Mouse (Mus musculus) testis, postnatal 14 days (tissue): Measurements from ENCODE around the gene Ift20.
"Not testable (repeated sequence)": the region's sequence is repeated elsewhere in the genome, so short reads cannot be mapped to it uniquely, and the experiment has no call there.

Experiments
- DNase-seq: peaks from one replicate; pipeline ENCODE4 v3.0.0; 2021; ENCODE audit warnings: low spot score

Ift20 gene

DNA sequence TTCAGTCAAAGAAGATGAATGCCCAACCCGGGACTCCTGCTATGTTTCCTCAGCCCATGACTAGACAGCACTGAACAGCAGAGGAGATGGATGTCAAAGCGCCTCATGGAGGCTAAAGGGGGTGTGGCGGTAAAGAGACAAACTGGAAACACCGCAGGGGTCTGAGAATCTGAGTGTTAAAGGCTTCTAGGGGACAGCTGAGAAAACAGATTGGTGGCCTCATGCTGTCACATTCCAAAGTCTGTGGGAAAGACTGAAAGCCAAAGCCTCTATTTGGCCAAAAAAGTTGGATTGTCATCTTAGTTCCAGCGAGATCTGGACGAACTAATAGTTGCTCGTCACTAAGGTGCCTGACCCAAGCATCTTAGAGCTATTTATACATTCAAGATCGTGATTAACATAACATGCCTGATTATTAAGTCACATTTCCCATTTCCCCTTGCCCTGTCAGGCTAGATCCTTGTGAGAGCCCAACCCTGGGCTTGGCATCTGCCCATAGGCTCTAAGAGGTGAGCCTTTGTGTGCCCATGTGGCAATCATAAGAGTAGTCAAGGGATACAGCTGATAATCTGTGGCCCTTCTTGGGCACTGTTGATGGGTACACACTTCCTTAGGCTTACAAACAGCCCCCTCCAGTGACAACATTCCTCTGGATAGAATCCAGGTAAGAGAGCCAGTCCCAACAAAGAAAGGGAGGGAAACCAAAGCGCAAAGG, 12.8 kb upstream of the Ift20 start:
- no peak for DNase-seq

DNA sequence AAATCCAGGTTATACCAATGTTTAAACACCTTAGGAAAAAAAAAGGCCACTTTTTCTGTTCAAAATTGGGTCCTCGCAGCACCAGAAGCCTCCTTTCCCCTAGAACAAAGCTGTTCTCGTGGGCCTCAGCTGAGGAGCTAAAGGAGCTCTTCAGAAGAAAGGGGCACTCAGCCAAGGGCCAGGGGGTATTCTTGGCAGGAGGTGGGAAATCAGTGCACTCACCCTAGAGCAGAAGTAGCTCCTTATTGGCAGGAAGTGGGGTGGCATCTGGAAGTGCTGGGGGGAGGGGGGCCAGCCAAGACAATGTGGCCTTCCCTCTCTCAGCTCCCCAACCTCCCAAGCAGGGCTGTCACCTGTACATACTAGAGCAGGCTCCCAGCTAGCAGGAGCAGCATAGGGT, 11.3 kb upstream of the Ift20 start:
- no peak for DNase-seq

- DNase-seq, result no peak
These were observed 7.4 kb upstream of the Ift20 start for GRCm38 (mm10) chr11:78528714-78529113.

DNA sequence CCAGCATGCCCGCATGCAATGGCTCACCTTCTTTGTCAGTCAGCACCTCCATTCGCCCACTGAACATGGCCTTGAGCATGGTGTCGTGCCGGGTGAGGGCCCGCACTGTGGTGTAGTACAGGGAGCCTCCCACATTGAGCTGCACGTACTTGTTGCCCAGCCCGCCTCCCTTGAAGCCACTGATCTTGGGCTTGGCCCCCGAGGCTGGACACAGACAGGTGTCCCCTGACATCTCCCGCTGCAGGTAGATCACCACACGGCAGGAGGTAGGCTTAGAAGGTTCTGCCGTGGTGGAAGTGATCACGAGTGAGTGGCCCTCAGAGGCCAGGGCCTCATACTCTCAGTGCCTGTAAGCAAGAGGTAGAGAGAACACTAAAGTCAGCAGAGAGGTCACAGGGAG, 6.2 kb upstream of the Ift20 start:
- DNase-seq, result no peak

GRCm38 (mm10) chr11:78531046-78531445, 5.1 kb upstream of the Ift20 start:
- DNase-seq, result no peak

DNA sequence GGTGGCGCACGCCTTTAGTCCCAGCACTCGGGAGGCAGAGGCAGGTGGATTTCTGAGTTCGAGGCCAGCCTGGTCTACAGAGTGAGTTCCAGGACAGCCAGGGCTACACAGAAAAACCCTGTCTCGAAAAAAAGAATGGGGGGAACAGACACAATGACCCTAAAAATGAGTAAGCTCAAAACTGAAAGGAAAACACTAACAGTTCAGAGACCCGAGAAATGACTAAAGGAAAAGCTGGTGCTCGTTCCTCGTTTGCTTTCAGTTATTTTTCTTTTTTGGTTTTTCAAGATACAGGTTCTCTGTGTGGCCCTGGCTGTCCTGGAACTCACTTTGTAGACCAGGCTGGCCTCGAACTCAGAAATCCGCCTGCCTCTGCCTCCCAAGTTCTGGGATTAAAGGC, 4.6 kb upstream of the Ift20 start:
- not testable (repeated sequence) for DNase-seq

GRCm38 (mm10) chr11:78534516-78534915, 1.6 kb upstream of the Ift20 start:
- DNase-seq, result no peak

- DNase-seq, result peak; percentile 44
These were observed 633 bp upstream of the Ift20 start for GRCm38 (mm10) chr11:78535376-78536079.

DNA sequence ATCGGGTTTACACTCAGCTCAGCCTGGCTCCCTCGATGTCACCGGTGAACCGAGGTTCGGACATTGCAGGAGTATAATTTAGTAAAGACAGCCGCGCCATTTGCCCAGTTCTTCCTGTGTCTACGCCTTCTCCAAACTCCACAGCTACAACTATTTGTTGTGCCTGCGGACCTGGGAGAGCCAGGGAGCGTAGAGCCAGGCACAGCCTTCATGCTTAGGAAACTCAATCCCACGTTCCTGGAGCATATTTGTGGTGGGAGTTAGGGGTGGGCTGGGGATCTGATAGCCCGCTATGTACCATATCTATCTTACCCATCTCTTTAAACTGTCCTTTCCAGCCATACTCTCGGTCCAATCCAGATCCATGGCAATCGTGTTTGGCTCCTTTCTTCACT, 526 bp downstream of the Ift20 start:
- DNase-seq, result no peak

DNA sequence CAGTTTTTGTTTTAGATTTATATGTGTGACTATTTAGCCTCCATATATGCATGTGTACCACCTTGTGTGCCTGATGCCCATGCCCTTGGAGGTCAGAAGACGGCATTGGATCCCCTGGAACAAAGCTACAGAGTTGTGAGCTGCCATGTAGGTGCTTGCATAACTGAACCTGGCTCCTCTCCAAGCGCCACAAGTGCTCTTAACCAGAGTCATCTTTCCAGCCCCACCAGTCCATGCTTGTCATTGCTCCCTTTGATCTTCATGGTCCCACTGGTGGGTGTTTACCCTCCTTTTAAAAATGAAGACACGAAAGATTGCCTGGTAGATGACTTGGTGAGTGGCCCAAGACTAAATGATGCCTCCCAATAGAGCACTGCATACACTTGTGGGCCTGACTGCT, 4.2 kb downstream of the Ift20 start:
- DNase-seq, result no peak

DNA sequence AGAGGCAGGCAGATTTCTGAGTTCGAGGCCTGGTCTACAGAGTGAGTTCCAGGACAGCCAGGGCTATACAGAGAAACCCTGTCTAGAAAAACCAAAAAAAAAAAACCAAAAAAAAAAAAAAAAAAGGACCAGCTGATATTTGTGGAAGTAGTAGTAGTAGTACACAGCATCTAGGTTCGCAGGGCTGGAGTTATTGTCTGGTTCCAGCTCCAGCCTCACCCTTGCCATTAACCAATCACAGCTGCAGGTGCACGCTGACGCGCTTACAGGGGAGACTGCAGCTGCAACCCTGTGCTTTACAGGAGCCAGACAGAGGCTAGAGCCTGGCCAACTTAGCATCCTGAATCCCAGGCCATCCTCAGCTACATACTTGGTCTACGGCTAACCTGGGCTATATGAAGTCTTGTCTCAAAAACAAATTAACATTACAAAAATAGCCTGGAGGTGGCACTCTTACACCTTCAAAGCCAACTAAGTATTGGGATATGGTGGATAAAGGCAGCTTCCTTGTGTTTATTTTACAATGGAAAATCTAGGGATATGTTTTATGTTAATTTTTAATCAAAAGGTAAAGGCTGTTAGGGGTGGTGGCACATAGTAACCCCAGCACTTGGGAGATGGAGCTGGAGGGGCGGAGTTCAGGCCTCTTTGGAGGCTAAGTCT, 8.4 kb downstream of the Ift20 start:
- no peak for DNase-seq

DNA sequence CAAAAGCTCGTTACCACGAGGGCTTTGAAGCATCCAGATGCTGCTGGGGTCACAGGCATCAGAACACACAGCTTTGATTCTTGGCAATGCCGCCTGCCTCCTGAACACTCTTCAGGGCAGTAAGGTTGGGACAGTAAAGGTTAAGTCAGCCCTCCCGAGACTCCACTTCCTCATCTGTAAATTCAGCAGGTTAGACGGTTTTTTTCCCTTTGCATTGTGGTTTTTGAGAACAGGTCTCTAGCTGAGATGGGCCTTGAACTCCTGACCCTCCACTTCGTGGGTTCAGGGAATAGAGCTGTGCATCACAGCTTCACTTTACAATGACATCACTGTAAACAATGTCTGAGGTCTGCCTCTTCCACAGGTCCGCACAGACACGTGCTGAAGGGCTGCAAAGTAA, 9.0 kb downstream of the Ift20 start:
- no peak for DNase-seq

DNA sequence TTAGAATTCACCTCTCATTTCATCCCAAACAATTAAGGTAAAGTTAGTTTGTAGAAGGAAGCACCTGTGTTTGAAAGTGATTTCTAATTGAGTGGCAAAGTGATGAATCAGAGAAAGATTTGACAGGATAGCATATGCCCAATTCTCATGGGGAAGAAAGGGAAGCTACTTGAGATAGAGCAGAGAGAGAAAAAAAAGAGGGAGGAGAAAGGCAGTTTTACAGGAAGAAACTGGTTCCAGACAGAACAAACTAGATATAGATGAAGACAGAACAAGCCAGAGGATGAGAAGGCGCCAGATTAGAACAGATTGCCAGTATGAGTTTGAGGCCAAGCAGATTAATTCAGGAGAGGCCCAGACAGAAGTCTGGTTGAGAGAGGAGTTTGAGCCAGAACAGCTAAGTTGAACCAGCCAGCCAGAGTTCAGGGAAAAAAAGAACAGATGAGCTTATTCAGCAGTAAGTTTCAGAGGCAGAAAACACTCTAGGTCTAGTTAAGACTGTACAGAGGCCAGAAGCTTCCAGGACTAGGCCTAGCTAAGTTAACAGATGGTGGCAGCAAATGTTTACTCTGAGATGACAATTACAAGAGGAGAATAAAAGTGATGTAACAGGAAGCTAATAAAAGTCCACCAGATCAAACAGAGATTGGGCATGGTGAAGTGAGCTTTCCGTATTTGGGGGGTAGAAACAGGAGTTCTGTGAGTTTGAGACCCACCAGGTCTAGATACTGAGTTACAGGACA, 11.7 kb downstream of the Ift20 start:
- DNase-seq, result no peak

- DNase-seq, result no peak
These were observed 13.4 kb downstream of the Ift20 start for GRCm38 (mm10) chr11:78549491-78549987.

DNA sequence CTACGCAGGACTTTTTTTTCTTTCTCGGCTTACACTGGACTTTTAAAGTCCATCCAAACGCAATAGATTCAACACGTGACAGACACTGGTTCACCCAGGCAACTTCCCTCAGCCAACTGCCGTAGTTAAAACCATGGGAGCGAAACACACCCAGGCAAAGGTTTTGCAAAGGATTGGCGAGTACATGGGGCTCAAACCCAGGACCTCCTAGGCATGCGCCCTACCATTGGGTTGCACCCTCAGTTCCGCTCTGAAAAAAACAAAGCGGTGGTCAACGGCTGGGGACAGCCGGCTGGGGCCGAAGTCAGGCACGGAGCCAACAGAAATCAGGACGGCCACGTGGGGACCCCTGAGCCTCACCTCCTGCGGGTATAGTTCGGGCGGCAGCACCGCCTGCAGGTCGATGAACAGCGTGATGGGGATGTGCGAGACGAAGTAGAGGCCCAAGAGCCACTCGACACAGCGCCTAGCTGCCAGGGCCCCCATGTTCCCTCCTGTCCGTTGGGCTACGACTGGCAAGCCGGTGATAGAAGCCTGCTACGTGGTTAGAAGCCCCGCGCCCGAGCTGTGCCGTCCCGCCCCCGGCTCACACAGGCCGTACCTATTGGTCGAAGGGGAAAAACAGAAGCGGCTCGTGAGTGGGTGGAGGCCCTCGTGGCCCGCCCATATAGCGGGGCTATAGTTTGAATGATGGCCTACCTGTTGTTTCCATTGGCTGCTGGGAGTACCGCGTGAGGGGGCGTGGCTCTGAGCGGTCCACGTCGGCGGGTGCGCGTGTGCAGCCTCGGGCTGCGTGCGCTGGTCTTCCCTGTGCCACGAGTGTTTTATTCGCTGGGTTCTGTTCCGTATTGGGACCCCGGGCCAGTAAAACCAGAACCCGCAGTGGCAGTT, 14.3 kb downstream of the Ift20 start, which contains the start of gene Tmem97:
Gene Tmem97, minus strand, starts transcription at position 610 of the 891 bp plus-strand sequence.
- DNase-seq, result peak; percentile 98

GRCm38 (mm10) chr11:78551059-78551398, 14.9 kb downstream of the Ift20 start:
- no peak for DNase-seq

DNA sequence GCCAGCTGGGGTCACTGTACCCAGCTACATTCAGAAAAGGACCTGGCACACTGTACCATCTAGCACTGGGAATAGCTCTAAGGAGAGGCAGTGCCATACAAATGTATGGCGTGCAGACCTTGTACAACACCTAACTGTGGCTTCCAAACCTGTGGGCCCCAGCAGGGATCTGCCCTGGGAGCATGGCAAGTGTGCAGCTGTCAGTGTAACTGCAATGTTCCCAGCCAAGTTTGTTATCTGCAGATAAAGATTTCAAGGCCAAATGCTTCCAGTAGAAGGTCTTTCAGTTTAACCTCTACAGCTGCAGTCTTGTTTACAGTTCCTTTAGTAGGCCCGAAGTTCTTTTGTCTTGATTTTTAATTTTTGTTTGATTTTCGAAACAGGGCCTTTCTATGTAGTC, 19.5 kb downstream of the Ift20 start:
- peak; percentile 56 for DNase-seq

DNA sequence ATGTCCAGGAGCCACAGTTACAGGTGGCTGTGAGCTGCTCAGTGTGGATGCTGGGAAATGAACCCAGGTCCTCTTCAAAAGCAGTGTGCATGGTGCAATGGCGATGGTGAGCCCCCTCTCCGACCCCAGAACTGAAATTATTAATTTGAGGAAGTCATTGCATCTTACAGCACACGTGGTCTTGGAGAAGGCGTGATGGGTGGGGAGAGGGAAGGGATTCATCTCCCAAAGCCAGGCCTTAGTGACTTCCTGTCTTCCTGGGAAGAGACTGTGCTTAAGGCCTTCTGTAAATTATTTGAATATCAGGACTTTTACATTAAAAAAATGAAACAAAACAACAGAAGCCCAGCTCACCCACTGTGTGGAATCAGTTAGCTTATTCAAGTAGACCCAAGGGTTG, 19.9 kb downstream of the Ift20 start:
- DNase-seq, result no peak

- no peak for DNase-seq
These were observed 21.1 kb downstream of the Ift20 start for GRCm38 (mm10) chr11:78557241-78557640.

DNA sequence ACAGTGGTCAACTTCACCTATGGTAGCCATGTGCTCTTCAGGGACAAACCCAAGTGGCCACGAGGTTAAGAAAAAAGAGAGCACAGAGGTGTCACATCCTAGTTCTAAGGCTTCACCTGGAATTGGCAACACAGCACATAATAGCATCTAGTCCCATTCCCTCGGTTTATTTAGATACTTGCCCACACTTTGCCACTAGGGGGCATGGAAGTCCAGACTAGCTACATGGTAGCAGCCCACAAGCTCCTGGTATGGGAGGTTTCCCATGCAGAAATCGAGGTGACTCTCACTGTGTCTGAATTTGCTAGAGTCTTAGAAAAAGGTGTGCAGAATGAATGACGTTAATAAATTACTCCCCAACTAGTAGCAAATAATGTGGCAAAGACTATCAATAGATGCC, 24.3 kb downstream of the Ift20 start:
- no peak for DNase-seq

DNA sequence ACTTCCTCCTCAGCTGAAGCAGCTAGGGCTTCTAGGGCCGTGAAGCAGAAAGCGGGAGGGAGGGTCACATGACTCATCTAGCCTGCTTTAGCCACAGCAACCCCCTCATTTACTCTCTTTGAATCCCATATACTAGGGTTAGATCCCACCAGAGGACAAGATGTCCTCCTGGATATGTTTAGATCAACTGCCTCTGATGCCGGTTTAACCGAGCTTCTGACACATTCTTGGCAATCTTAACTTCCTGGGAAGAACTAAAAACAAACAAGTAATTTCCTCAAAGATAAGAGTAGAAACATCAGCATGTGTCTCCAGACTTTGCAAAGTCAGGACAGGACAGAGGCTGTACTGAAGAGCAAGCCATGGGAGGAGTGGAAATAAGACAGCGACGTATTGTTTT, 30.6 kb downstream of the Ift20 start:
- DNase-seq, result no peak
